Mouse (Mus musculus) myocyte (in vitro differentiated cells): Measurements from ENCODE around the gene Abhd2.

Experiments
- CEBPB ChIP-seq: IDR thresholded peaks from 2 replicates; pipeline ENCODE4 v1.6.1; 2011; ENCODE audit warnings: mild to moderate bottlenecking, moderate library complexity; ENCODE audit not compliant: poor library complexity, insufficient read depth, severe bottlenecking
- E2F4 ChIP-seq: IDR thresholded peaks from one replicate; pipeline ENCODE4 v1.6.1; 2011; ENCODE audit warnings: mild to moderate bottlenecking, control low read depth, moderate library complexity; ENCODE audit not compliant: insufficient read depth
- MAX ChIP-seq: IDR thresholded peaks from one replicate; pipeline ENCODE4 v1.6.1; 2011; ENCODE audit warnings: low read depth, mild to moderate bottlenecking, control low read depth
- MYOD1 ChIP-seq, 3 experiments: IDR thresholded peaks; one replicate each; pipeline ENCODE4 v1.6.1; 2011; ENCODE audit warnings: control low read depth in 2 of 3, low read depth in 2 of 3, mild to moderate bottlenecking in 2 of 3, moderate library complexity in 1 of 3; ENCODE audit not compliant: insufficient read length in 2 of 3, control insufficient read depth in 1 of 3
- POLR2A ChIP-seq: IDR thresholded peaks from one replicate; pipeline ENCODE4 v1.6.1; 2011; ENCODE audit warnings: low read depth, mild to moderate bottlenecking, control low read depth, moderate library complexity; ENCODE audit not compliant: insufficient read length
- POLR2AphosphoS2 ChIP-seq: IDR thresholded peaks from one replicate; pipeline ENCODE4 v1.6.1; 2011; ENCODE audit warnings: low read depth, control low read depth; ENCODE audit not compliant: insufficient read length
- SRF ChIP-seq: IDR thresholded peaks from one replicate; pipeline ENCODE4 v1.6.1; 2011; ENCODE audit warnings: low read depth; ENCODE audit not compliant: control insufficient read depth, insufficient read length
- TCF12 ChIP-seq: IDR thresholded peaks from one replicate; pipeline ENCODE4 v1.6.1; 2011; ENCODE audit warnings: mild to moderate bottlenecking, control low read depth; ENCODE audit not compliant: poor library complexity, insufficient read depth, severe bottlenecking
- TCF3 ChIP-seq: IDR thresholded peaks from one replicate; pipeline ENCODE4 v1.6.1; 2011; ENCODE audit warnings: low read depth, control low read depth; ENCODE audit not compliant: insufficient read length
- USF1 ChIP-seq: IDR thresholded peaks from one replicate; pipeline ENCODE4 v1.6.1; 2011; ENCODE audit warnings: low read depth, mild to moderate bottlenecking, control low read depth, moderate library complexity

GRCm38 (mm10) chr7:79310191-79310555 is 37.2 kb downstream of the Abhd2 start:
- TF ChIP-seq USF1 = no peak
- no peak for TF ChIP-seq POLR2A
- TF ChIP-seq MYOD1 (IDR thresholded peaks at IDR 0.05; ENCODE audit: control insufficient read depth in 1 of 3, insufficient read length in 2 of 3, low read depth in 2 of 3) = no peak
- TF ChIP-seq MAX = no peak
- TF ChIP-seq TCF12 = no peak
- no peak for TF ChIP-seq SRF
- TF ChIP-seq CEBPB = no peak
- TF ChIP-seq E2F4 = no peak
- no peak for TF ChIP-seq POLR2AphosphoS2
- no peak for TF ChIP-seq TCF3
